Mouse (Mus musculus) limb, embryonic 14.5 days (tissue): ENCODE results near the gene Vps25. TPM values are rescaled to one million over a fixed set of nuclear protein-coding genes. Genes with fewer than 3 reads are reported as not detected.
A peak's percentile ranks its signal among the peaks of the same experiment; 100 is the strongest.

ENCODE experiments used
- ATAC-seq: fragments of 200-750 bp; cut with Nextera tagmentation; 2 replicates; pipeline ENCODE4 v1.8.0; 2017; ENCODE audit warnings: low read depth, moderate number of reproducible peaks, moderate TSS enrichment; ENCODE audit not compliant: low FRiP score
- DNase-seq: peaks from one replicate; pipeline ENCODE4 v3.0.0-alpha.2; 2015; ENCODE audit warnings: low spot score
- H3K27ac ChIP-seq: fragments of 300-500 bp; sonication (generic); replicated peaks from 2 replicates; pipeline ENCODE4 v1.5.1; 2014; ENCODE audit warnings: low read depth, mild to moderate bottlenecking, low read length, moderate library complexity, mixed read lengths
- H3K27me3 ChIP-seq: fragments of 300-500 bp; sonication (generic); 2 replicates; pipeline ENCODE4 v1.6.1; 2014; ENCODE audit warnings: low read length, mixed read lengths; ENCODE audit not compliant: control insufficient read depth, insufficient read depth
- H3K36me3 ChIP-seq: fragments of 300-500 bp; sonication (generic); 2 replicates; pipeline ENCODE4 v1.6.1; 2014; ENCODE audit warnings: mild to moderate bottlenecking, low read length, moderate library complexity, mixed read lengths; ENCODE audit not compliant: control insufficient read depth, insufficient read depth
- H3K4me1 ChIP-seq: fragments of 300-500 bp; sonication (generic); 2 replicates; pipeline ENCODE4 v1.6.1; 2014; ENCODE audit warnings: antibody characterized with exemption, low read length, mixed read lengths; ENCODE audit not compliant: control insufficient read depth, insufficient read depth
- H3K4me2 ChIP-seq: fragments of 300-500 bp; sonication (generic); replicated peaks from 2 replicates; pipeline ENCODE4 v1.6.1; 2014; ENCODE audit warnings: low read depth, mild to moderate bottlenecking, low read length, moderate library complexity; ENCODE audit not compliant: severe bottlenecking
- H3K4me3 ChIP-seq: fragments of 300-500 bp; sonication (generic); replicated peaks from 2 replicates; pipeline ENCODE4 v1.5.1; 2014; ENCODE audit warnings: low read length
- H3K9ac ChIP-seq: fragments of 300-500 bp; sonication (generic); 2 replicates; pipeline ENCODE4 v1.6.1; 2014; ENCODE audit warnings: mild to moderate bottlenecking, low read depth, low read length, moderate library complexity; ENCODE audit not compliant: severe bottlenecking
- H3K9me3 ChIP-seq: fragments of 300-500 bp; sonication (generic); 2 replicates; pipeline ENCODE4 v1.6.1; 2016; ENCODE audit warnings: low read length; ENCODE audit not compliant: control insufficient read depth
- POLR2A ChIP-seq: fragments of 200-500 bp; IDR thresholded peaks from 2 replicates; pipeline ENCODE4 v1.8.0; 2012; ENCODE audit warnings: inconsistent platforms, mild to moderate bottlenecking, moderate library complexity, borderline replicate concordance; ENCODE audit not compliant: insufficient read depth, insufficient read length; ENCODE audit errors: extremely low read depth
- WGBS: fragments of 180-500 bp; shearing (Covaris S2); extraction: QIAGEN DNeasy Blood & Tissue Kit; methylation state at CpG from one replicate; pipeline ENCODE4 v1.1.7; 2014; 5-methylcytosine and 5-hydroxymethylcytosine counted together
- polyA plus RNA-seq, 2 experiments: library from polyadenylated mRNA; depleted of rRNA in 1 of 2; stranded (reverse) in 1 of 2; unstranded in 1 of 2; fragments of >200 nt; fragmentation: Nextera tagmentation in 1 of 2; extraction: Ambion mirVana in 1 of 2; gene quantifications; 2 replicates each; pipeline versions ENCODE4 v1.2.1 to v1.2.3; 2012 to 2014

Vps25 gene
- polyA plus RNA-seq, 2 experiments = 70.3 to 120 TPM

DNA sequence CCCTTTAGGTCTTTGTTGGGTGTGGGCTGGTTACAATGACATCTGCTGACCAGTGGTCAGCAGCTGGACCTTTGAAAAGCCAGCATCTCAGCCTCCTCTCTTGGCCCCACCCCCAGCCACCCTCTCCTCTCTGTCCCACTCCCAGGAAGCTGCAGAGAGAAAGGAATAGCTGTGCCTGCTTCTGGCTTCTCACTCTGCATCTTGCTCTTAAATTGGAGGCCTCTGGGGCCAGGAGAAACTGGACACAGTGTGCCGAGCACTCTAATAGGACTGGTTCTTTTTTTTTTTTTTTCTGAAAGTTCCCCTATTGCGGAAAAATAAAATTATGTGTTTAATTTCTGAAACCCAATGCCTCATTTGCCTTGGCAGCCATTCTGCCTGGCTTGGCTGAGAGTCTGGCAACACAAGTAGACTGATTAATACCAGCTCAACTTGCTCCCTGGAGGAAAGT is 23.4 kb upstream of the Vps25 start:
- no peak for TF ChIP-seq POLR2A
- Histone ChIP-seq H3K9ac (no peak overlapping the region), H3K4me1 (peaks cover 35% of the 10 kb centered on the region), H3K27me3 (no peaks in the 10 kb centered on the region), H3K4me2 (no peak overlapping the region), H3K27ac (0 out of 2 replicates have a peak overlapping the region, but pooled peaks have one; percentile 40), H3K4me3 (no peak overlapping the region), H3K36me3 (no peaks in the 10 kb centered on the region), H3K9me3 (no peaks in the 10 kb centered on the region)
- DNase-seq (peak; percentile 44), ATAC-seq (no peak)
- whole genome bisulfite sequencing = 19% methylated on average over 2 of the region's 2 CpGs

DNA sequence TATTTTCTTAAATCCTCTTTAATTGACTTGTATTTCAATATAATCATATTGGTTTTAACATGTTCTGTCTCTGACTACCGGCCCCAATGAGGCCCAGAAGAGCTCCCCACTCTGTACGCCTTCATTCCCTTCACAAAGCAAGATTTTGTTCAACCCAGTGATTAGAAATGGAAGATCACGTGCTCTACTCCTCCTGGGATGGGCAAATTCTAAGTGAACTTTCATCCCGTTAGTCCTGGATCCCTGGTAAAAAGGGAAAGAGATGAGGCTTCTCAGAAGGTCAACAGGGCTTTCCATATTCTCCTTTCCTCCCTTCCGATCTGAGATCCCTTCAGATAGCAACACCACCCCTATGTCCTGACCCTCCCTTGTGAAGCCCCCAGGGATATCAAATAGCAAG is 23.0 kb upstream of the Vps25 start:
- no peak overlapping the region for H3K4me3 ChIP-seq
- no peaks in the 10 kb centered on the region for H3K36me3 ChIP-seq
- H3K9ac ChIP-seq = no peak overlapping the region
- no peaks in the 10 kb centered on the region for H3K27me3 ChIP-seq
- DNase-seq = no peak
- peak overlapping the region; percentile 40 for H3K27ac ChIP-seq
- H3K4me1 ChIP-seq = peaks cover 31% of the 10 kb centered on the region
- H3K4me2 ChIP-seq = peak overlapping the region; percentile 37; the same call in 1 of the 2 replicates
- TF ChIP-seq POLR2A = no peak
- no peaks in the 10 kb centered on the region for H3K9me3 ChIP-seq
- ATAC-seq = no peak
- WGBS = 22% methylated on average over 5 of the region's 5 CpGs

DNA sequence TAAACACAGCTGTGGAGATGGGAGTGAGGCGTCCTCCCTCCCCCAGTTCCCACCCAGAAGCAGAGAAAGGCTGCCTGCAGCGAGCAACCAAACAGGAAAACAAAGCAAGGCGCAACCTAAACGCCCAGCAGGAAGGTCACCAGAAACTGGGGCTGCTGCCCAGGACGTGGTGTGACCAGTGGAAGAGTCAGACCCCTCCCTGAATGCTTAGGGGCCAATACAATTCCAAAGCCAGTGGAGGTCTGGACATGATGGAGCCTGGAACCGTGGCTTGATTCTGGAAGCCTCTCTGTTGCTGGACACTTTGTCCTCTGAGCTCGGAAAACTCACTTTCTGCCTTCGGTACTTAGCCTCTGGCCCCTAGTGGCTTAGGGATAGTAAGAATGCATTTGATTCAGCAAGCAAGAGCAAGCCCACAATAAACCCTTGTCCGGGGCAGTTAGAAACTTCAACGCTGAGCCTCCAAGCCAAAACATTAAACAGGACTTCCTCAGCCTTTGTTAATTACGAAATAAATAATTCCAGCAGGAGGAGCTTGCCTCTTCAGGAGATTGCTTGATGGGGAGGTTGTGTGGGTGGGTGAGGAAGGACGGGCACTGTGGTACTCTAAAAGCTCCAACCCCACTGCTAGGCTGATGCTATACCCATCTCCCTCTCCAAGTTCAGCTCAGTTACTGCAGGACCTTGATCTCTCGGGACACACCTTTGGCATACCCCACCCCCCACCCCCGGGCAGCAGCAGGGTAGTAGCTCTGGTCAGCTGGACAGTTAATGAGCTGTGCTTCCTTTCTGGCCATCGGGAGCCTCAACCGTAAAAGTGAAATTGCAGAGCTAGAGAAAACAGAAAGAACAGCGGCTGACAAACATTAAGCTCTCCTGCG is 22.3 kb upstream of the Vps25 start:
- Histone ChIP-seq H3K27ac (peak overlapping the region; percentile 35), H3K4me1 (peaks cover 29% of the 10 kb centered on the region), H3K36me3 (no peaks in the 10 kb centered on the region), H3K9ac (peak overlapping the region; percentile 28; the same call in 1 of the 2 replicates), H3K4me2 (peak overlapping the region; percentile 37), H3K4me3 (0 out of 2 replicates have a peak overlapping the region, but pooled peaks have one; percentile 5), H3K9me3 (no peaks in the 10 kb centered on the region), H3K27me3 (no peaks in the 10 kb centered on the region)
- ATAC-seq (no peak), DNase-seq (no peak)
- TF ChIP-seq POLR2A = no peak
- 5% methylated on average over 18 of the region's 18 CpGs for WGBS

DNA sequence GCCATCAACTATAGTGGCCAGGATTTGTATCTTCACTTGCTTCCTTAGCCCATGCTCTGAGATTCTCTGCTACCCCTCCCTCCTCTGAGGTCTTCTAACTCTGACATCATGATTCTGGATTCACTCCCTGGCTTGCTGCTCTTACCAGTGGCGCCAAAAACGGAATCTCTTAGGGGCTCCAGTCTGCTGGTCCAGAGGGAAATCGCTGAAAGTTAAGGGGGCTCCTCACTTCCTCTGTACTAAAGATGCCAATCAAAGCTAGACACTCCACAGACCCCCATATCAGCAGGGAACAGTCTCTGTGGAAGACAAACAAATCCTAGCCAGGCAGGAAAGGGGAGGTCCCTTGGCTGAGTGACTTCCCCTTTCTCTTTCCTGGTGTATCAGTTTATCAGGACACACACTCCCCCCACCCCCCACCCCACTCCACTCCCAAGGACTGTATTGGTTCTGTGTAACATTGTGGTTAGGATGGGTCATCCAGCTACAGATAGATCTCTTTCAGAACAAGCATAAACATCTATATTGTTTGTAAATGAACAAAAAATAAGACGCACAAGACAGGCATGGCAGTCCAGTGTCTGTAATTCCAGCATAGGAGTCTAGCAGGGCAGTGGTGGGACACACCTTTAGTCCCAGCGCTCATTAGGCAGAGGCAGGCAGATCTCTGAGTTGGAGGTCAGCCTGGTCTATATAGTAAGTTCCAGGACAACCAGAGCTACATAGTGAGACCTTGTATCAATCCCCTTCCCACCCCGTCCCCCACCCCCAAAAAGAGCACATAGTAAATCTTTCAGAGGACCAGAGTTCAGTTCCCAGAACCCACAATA is 21.3 kb upstream of the Vps25 start:
- Histone ChIP-seq H3K9ac (0 out of 2 replicates have a peak overlapping the region, but pooled peaks have one; percentile 28), H3K4me3 (0 out of 2 replicates have a peak overlapping the region, but pooled peaks have one; percentile 5), H3K27me3 (no peaks in the 10 kb centered on the region), H3K36me3 (no peaks in the 10 kb centered on the region), H3K27ac (peak overlapping the region; percentile 35), H3K4me1 (peaks cover 29% of the 10 kb centered on the region), H3K9me3 (no peaks in the 10 kb centered on the region), H3K4me2 (peak overlapping the region; percentile 37)
- TF ChIP-seq POLR2A = no peak
- ATAC-seq (peak; percentile 53; the same call in 1 of the 2 replicates), DNase-seq (peak; percentile 48)
- 48% methylated on average over 6 of the region's 6 CpGs for WGBS

DNA sequence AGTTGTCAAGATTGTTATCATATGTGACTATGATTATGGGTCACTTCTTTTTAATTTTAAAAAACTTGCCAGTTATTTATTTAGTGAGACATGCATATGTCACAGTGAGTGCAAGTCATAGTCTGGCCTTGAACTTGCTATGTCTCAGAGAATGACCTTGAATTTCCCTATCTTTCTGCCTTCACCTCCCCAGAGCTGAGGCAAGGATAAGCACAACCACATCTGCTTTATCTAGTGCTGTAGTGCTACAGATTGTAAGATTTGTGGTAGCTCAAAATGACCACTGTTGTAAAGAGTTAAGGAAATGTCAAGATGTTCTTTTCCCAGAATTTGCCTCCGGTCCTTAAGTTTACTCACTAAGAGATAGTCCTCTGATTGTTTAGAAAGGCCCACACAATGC is 20.3 kb upstream of the Vps25 start:
- no peak for TF ChIP-seq POLR2A
- no peaks in the 10 kb centered on the region for H3K36me3 ChIP-seq
- H3K9me3 ChIP-seq = no peaks in the 10 kb centered on the region
- 90% methylated on average over 1 of the region's 1 CpGs for WGBS
- no peak for ATAC-seq
- no peak overlapping the region for H3K27ac ChIP-seq
- no peaks in the 10 kb centered on the region for H3K27me3 ChIP-seq
- H3K4me3 ChIP-seq = no peak overlapping the region
- H3K9ac ChIP-seq = no peak overlapping the region
- no peak overlapping the region for H3K4me2 ChIP-seq
- DNase-seq = no peak
- H3K4me1 ChIP-seq = peaks cover 29% of the 10 kb centered on the region
